Mouse (Mus musculus) forebrain, postnatal 0 days (tissue): ENCODE measurements around the gene Hs3st6. TPM values are rescaled to one million over a fixed set of nuclear protein-coding genes. Genes with fewer than 3 reads are reported as not detected.
A peak's percentile ranks its signal among the peaks of the same experiment; 100 is the strongest.

ENCODE experiments used
- ATAC-seq: fragments of 200-750 bp; cut with Nextera tagmentation; 2 replicates; pipeline ENCODE4 v1.8.0; 2017; ENCODE audit warnings: mild to moderate bottlenecking, moderate library complexity
- DNase-seq: peaks from one replicate; pipeline ENCODE4 v3.0.0-alpha.2; 2015
- H3K27ac ChIP-seq: fragments of 300-500 bp; sonication (generic); 2 replicates; pipeline ENCODE4 v1.5.1; 2014; ENCODE audit warnings: low read depth, mild to moderate bottlenecking, antibody characterized with exemption, low read length, moderate library complexity, mixed read lengths
- H3K27me3 ChIP-seq: fragments of 300-500 bp; sonication (generic); 2 replicates; pipeline ENCODE4 v1.6.1; 2014; ENCODE audit warnings: mild to moderate bottlenecking, low read length, mixed read lengths; ENCODE audit not compliant: insufficient read depth
- H3K36me3 ChIP-seq: fragments of 300-500 bp; sonication (generic); 2 replicates; pipeline ENCODE4 v1.6.1; 2014; ENCODE audit warnings: mild to moderate bottlenecking, moderate library complexity; ENCODE audit not compliant: insufficient read depth
- H3K4me1 ChIP-seq: fragments of 300-500 bp; sonication (generic); 2 replicates; pipeline ENCODE4 v1.6.1; 2014; ENCODE audit warnings: antibody characterized with exemption; ENCODE audit not compliant: insufficient read depth
- H3K4me2 ChIP-seq: fragments of 300-500 bp; sonication (generic); 2 replicates; pipeline ENCODE4 v1.6.1; 2014; ENCODE audit warnings: low read depth, mild to moderate bottlenecking, moderate library complexity
- H3K4me3 ChIP-seq: fragments of 300-500 bp; sonication (generic); 2 replicates; pipeline ENCODE4 v1.5.1; 2014; ENCODE audit warnings: low read depth, low read length, mixed read lengths
- H3K9ac ChIP-seq: fragments of 300-500 bp; sonication (generic); 2 replicates; pipeline ENCODE4 v1.6.1; 2014; ENCODE audit warnings: mild to moderate bottlenecking
- H3K9me3 ChIP-seq: fragments of 300-500 bp; sonication (generic); 2 replicates; pipeline ENCODE4 v1.6.1; 2016; ENCODE audit warnings: low read length
- CTCF ChIP-seq: sonication (generic); IDR thresholded peaks from 2 replicates; pipeline ENCODE4 v1.5.1; 2016; ENCODE audit warnings: antibody characterized with exemption, control low read depth, low read depth
- whole genome bisulfite sequencing: fragments of 180-500 bp; shearing (Covaris S2); extraction: QIAGEN DNeasy Blood & Tissue Kit; methylation state at CpG from one replicate; pipeline ENCODE4 v1.1.7; 2014; 5-methylcytosine and 5-hydroxymethylcytosine counted together
- polyA plus RNA-seq: library from polyadenylated mRNA; unstranded; fragments of >200 nt; fragmentation: Nextera tagmentation; extraction: Ambion mirVana; gene quantifications from 2 replicates; pipeline ENCODE4 v1.2.1, GENCODE M21; 2015
- total RNA-seq: library from RNA; depleted of rRNA; stranded (reverse); fragments of >200 nt; gene quantifications from 2 replicates; pipeline ENCODE4 v1.2.3, GENCODE M21; 2014

Gene Hs3st6
- total and polyA plus RNA-seq, 2 experiments from 2014 or later, result 0.45 to 0.57 TPM

- Histone ChIP-seq H3K36me3 (no peaks in the 10 kb centered on the region), H3K4me1 (peaks cover 3% of the 10 kb centered on the region; the same call in 1 of the 2 replicates), H3K9me3 (no peaks in the 10 kb centered on the region), H3K9ac (no peak overlapping the region), H3K27me3 (no peaks in the 10 kb centered on the region), H3K4me2 (no peak overlapping the region), H3K4me3 (no peak overlapping the region), H3K27ac (no peak overlapping the region)
- no peak for TF ChIP-seq CTCF
- DNase-seq, result no peak
- no peak for ATAC-seq
- WGBS, result 74% methylated on average over 17 of the region's 17 CpGs
Observed at GRCm38 (mm10) chr17:24728184-24728583, 24.6 kb upstream of the Hs3st6 start.

DNA sequence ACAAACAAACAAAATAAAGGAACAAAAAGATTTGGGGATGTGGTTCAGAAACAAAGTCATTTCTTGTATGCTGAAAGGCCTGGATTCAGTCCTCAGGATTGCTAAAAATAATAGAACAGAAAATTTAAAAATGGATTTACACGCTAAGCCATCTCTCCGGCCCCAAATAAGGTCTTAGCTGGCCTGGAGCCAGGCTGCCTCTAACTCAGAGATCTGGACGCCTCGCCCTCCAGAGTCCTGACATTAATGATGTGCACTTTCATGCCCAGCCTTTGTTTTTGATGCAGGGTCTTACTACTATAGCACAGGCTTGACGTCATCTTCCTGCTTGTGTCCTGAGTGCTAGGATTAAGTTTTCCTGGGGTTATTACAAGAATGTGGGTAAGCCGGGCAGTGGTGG lies 23.7 kb upstream of the Hs3st6 start:
- Histone ChIP-seq H3K36me3 (no peaks in the 10 kb centered on the region), H3K4me3 (no peak overlapping the region), H3K4me2 (no peak overlapping the region), H3K9me3 (no peaks in the 10 kb centered on the region), H3K27me3 (no peaks in the 10 kb centered on the region), H3K4me1 (no peaks in the 10 kb centered on the region), H3K9ac (no peak overlapping the region), H3K27ac (no peak overlapping the region)
- TF ChIP-seq CTCF, result no peak
- ATAC-seq (no peak), DNase-seq (no peak)
- WGBS, result 73% methylated on average over 6 of the region's 6 CpGs

DNA sequence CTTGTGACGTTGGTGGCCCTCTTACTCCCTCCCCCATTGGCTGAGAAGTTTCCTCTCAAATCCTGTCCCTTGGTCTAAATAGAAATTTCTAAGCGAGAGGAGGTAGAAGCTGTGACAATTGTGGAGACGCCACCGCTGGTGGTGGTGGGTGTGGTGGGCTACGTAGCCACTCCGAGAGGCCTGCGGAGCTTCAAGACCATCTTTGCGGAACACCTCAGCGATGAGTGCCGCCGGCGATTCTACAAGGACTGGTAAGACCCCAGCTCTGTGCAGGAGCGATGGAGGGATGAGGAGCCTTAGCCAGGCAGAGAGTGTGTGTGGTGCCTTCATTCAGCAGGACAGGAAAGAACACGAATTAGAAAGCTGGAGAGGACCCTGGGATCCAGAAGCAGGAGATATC lies 22.0 kb upstream of the Hs3st6 start:
- TF ChIP-seq CTCF, result no peak
- H3K27ac ChIP-seq, result no peak overlapping the region
- H3K4me1 ChIP-seq, result no peaks in the 10 kb centered on the region
- DNase-seq (no peak), ATAC-seq (no peak)
- no peak overlapping the region for H3K4me2 ChIP-seq
- H3K27me3 ChIP-seq, result no peaks in the 10 kb centered on the region
- H3K9ac ChIP-seq, result no peak overlapping the region
- no peaks in the 10 kb centered on the region for H3K9me3 ChIP-seq
- H3K36me3 ChIP-seq, result no peaks in the 10 kb centered on the region
- H3K4me3 ChIP-seq, result no peak overlapping the region
- 80% methylated on average over 14 of the region's 14 CpGs for WGBS

GRCm38 (mm10) chr17:24732233-24732935 lies 20.4 kb upstream of the Hs3st6 start:
- ATAC-seq, result no peak
- Histone ChIP-seq H3K9me3 (no peaks in the 10 kb centered on the region), H3K4me2 (no peak overlapping the region), H3K36me3 (no peaks in the 10 kb centered on the region), H3K4me3 (no peak overlapping the region), H3K27me3 (no peaks in the 10 kb centered on the region), H3K9ac (no peak overlapping the region), H3K27ac (no peak overlapping the region), H3K4me1 (no peaks in the 10 kb centered on the region)
- TF ChIP-seq CTCF, result no peak
- no peak for DNase-seq
- WGBS, result 86% methylated on average over 12 of the region's 12 CpGs

DNA sequence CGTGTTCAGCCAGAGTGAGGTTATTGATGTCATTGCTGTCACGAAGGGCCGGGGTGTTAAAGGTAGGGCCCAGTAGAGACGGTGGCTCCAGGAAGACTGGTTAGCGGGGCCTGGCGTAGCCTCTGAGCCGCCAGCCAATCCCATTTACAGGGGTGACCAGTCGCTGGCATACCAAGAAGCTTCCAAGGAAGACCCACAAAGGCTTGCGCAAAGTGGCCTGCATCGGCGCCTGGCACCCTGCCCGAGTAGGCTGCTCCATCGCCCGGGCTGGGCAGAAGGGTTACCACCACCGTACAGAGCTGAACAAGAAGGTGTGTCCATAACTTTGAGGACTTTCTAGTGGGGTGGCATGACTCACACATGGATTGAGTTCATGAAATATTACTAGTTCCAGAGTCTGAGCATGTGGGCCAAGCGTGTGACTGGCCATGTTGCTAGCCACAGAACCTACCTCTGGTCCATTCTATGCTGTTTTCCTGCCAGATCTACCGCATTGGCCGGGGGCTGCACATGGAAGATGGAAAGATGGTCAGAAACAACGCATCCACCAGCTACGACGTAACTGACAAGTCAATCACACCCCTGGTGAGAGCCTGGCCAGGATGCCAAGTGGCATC lies 19.2 kb upstream of the Hs3st6 start:
- H3K27ac ChIP-seq, result no peak overlapping the region
- H3K4me3 ChIP-seq, result no peak overlapping the region
- ATAC-seq (no peak), DNase-seq (no peak)
- no peak for TF ChIP-seq CTCF
- no peaks in the 10 kb centered on the region for H3K36me3 ChIP-seq
- H3K4me1 ChIP-seq, result no peaks in the 10 kb centered on the region
- 89% methylated on average over 21 of the region's 21 CpGs for WGBS
- no peaks in the 10 kb centered on the region for H3K27me3 ChIP-seq
- H3K9ac ChIP-seq, result no peak overlapping the region
- no peak overlapping the region for H3K4me2 ChIP-seq
- no peaks in the 10 kb centered on the region for H3K9me3 ChIP-seq

DNA sequence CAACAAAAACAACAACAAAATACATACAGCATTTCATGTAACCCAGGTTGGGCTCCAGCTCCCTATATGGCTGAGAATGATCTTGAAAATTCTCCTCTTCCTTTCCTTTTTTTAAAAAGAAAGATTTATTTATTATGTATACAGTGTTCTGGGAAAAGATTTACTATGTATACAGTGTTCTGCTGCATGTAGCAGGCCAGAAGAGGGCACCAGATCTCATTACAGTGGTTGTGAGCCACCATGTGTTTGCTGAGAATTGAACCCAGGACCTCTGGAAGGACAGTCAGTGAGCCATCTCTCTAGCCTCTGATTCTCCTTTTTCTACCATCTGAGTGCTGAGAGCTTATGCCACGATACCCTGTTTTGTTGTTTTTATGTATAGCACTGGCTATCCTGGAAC lies 18.3 kb upstream of the Hs3st6 start:
- Histone ChIP-seq H3K27ac (no peak overlapping the region), H3K9ac (no peak overlapping the region), H3K36me3 (no peaks in the 10 kb centered on the region), H3K4me1 (no peaks in the 10 kb centered on the region), H3K4me3 (no peak overlapping the region), H3K9me3 (no peaks in the 10 kb centered on the region), H3K27me3 (no peaks in the 10 kb centered on the region), H3K4me2 (no peak overlapping the region)
- DNase-seq (no peak), ATAC-seq (no peak)
- WGBS, result 91% methylated on average over 1 of the region's 1 CpGs
- TF ChIP-seq CTCF, result 0 out of 2 replicates have a peak, but pooled peaks have one; percentile 10

GRCm38 (mm10) chr17:24735446-24735845 lies 17.3 kb upstream of the Hs3st6 start:
- H3K27me3 ChIP-seq, result no peaks in the 10 kb centered on the region
- ATAC-seq (no peak), DNase-seq (no peak)
- no peak for TF ChIP-seq CTCF
- WGBS, result 85% methylated on average over 7 of the region's 7 CpGs
- no peaks in the 10 kb centered on the region for H3K4me1 ChIP-seq
- H3K36me3 ChIP-seq, result no peaks in the 10 kb centered on the region
- H3K9me3 ChIP-seq, result no peaks in the 10 kb centered on the region
- H3K27ac ChIP-seq, result no peak overlapping the region
- no peak overlapping the region for H3K4me3 ChIP-seq
- H3K4me2 ChIP-seq, result no peak overlapping the region
- H3K9ac ChIP-seq, result no peak overlapping the region
